8 mouse cellular contexts compared by ENCODE assay signal in genomic region chr13:34408007-34408668, GRCm38 (mm10).
DNase-seq lines count a peak whose midpoint lies in the region; ATAC-seq and TF ChIP-seq lines count a peak whose summit lies in the region.
"Had no signal": no experiment of that assay in that cellular context is flagged by ENCODE, and none has a peak within 500 bp of the region (broad histone marks: within the 10 kb centered on the region; RNA-seq: fewer than 3 reads in every experiment).

No protein-coding gene starts in this region.

- H3K4me1 ChIP-seq in liver, embryonic 14.5 days (replicated peaks; ENCODE audit: control insufficient read depth in 2 of 2, insufficient read depth in 2 of 2, low read length in 1 of 2), result peaks cover 0 to 5% of the 10 kb centered on the region in 2 experiments; a peak in 1 of 4 replicates

- TF ChIP-seq EP300 in liver, embryonic 14.5 days (IDR thresholded peaks at IDR 0.05; ENCODE audit: low read depth), result no peak

- no peaks in the 10 kb centered on the region for H3K36me3 ChIP-seq in liver, embryonic 14.5 days (replicated peaks; ENCODE audit: control insufficient read depth, insufficient read depth, low read depth)

- no peak overlapping the region for H3K4me2 ChIP-seq in liver, embryonic 14.5 days (ENCODE audit: low read depth)

- ATAC-seq in liver, embryonic 14.5 days (ENCODE audit: insufficient read depth), result peak; percentile 59; the same call in 1 of the 2 replicates

- DNase-seq in kidney, postnatal 10 days, result peak; percentile 44
- no peak for DNase-seq in kidney, adult 18-20 months
- DNase-seq in adrenal gland, postnatal 25 days, result peak; percentile 10
- peak; percentile 22 to 27 for DNase-seq in frontal cortex, postnatal 10 days (ENCODE audit: low spot score in 2 of 2)
- no peak for DNase-seq in liver, embryonic 14.5 days (ENCODE audit: low read depth in 3 of 3, low spot score in 3 of 3)
- no peak for DNase-seq in thymus, adult 18-20 months
- no peak for DNase-seq in natural killer cell, adult 2 months (ENCODE audit: low spot score in 2 of 2)

- no peak overlapping the region for H3K4me3 ChIP-seq in liver, embryonic 14.5 days (ENCODE audit: insufficient read depth in 1 of 2, low read depth in 2 of 2, low read length in 2 of 2)

- no peaks in the 10 kb centered on the region for H3K9me3 ChIP-seq in liver, embryonic 14.5 days (ENCODE audit: control insufficient read depth, low read length)

- peak; percentile 37 for TF ChIP-seq CTCF in liver, embryonic 14.5 days (IDR thresholded peaks at IDR 0.05; ENCODE audit: low read depth)

- no peaks in the 10 kb centered on the region for H3K27me3 ChIP-seq in liver, embryonic 14.5 days (ENCODE audit: control insufficient read depth, insufficient read depth, low read length)

- H3K9ac ChIP-seq in liver, embryonic 14.5 days (replicated peaks), result no peak overlapping the region

- no peak overlapping the region for H3K27ac ChIP-seq in liver, embryonic 14.5 days
- H3K27ac ChIP-seq: macrophage had no signal

- 58% methylated on average over 4 of the region's 4 CpGs for WGBS in liver, embryonic 14.5 days (ENCODE audit: insufficient replicate concordance)

Comparison
In these comparisons a context has a peak if more than half of its experiments do, and no peak if none do; other contexts are left out.
1. DNase-seq: peak in kidney, postnatal 10 days (single experiment), adrenal gland, postnatal 25 days (single experiment) and frontal cortex, postnatal 10 days (2 of 2); none in kidney, adult 18-20 months (single experiment), liver, embryonic 14.5 days (0 of 3), thymus, adult 18-20 months (0 of 2) and natural killer cell, adult 2 months (0 of 2).